Mouse (Mus musculus) lung, embryonic 15.5 days (tissue): ENCODE measurements around the gene Oas1a. TPM values are rescaled to one million over a fixed set of nuclear protein-coding genes. Genes with fewer than 3 reads are reported as not detected.

Experiments
- ATAC-seq: fragments of 200-750 bp; cut with Nextera tagmentation; 2 replicates; pipeline ENCODE4 v1.8.0; 2017; ENCODE audit warnings: moderate number of reproducible peaks, borderline replicate concordance; ENCODE audit not compliant: low FRiP score, low TSS enrichment; ENCODE audit errors: extremely low read depth
- H3K27ac ChIP-seq: fragments of 300-500 bp; sonication (generic); 2 replicates; pipeline ENCODE4 v1.5.1; 2015; ENCODE audit warnings: moderate library complexity, mild to moderate bottlenecking, inconsistent platforms
- H3K27me3 ChIP-seq: fragments of 300-500 bp; sonication (generic); 2 replicates; pipeline ENCODE4 v1.6.1; 2015; ENCODE audit warnings: inconsistent platforms
- H3K36me3 ChIP-seq: fragments of 300-500 bp; sonication (generic); 2 replicates; pipeline ENCODE4 v1.6.1; 2015; ENCODE audit warnings: inconsistent platforms
- H3K4me1 ChIP-seq: fragments of 300-500 bp; sonication (generic); 2 replicates; pipeline ENCODE4 v1.6.1; 2015; ENCODE audit warnings: inconsistent platforms
- H3K4me2 ChIP-seq: fragments of 300-500 bp; sonication (generic); 2 replicates; pipeline ENCODE4 v1.6.1; 2015; ENCODE audit warnings: inconsistent platforms, mild to moderate bottlenecking, moderate library complexity
- H3K4me3 ChIP-seq: fragments of 300-500 bp; sonication (generic); 2 replicates; pipeline ENCODE4 v1.5.1; 2015; ENCODE audit warnings: mild to moderate bottlenecking, inconsistent platforms
- H3K9ac ChIP-seq: fragments of 300-500 bp; sonication (generic); 2 replicates; pipeline ENCODE4 v1.6.1; 2015; ENCODE audit warnings: inconsistent platforms
- H3K9me3 ChIP-seq: fragments of 300-500 bp; sonication (generic); 2 replicates; pipeline ENCODE4 v1.6.1; 2016; ENCODE audit warnings: inconsistent platforms
- WGBS: fragments of 180-500 bp; shearing (Covaris S2); methylation state at CpG from one replicate; pipeline ENCODE4 v1.1.7; 2015; 5-methylcytosine and 5-hydroxymethylcytosine counted together
- microRNA-seq: library from miRNA; unstranded; fragments of <30 nt; microRNA quantifications from one replicate; pipeline ENCODE4, GENCODE M21; 2016
- polyA plus RNA-seq: library from polyadenylated mRNA; unstranded; fragments of >200 nt; fragmentation: Nextera tagmentation; extraction: Ambion mirVana; gene quantifications from 2 replicates; pipeline ENCODE4 v1.2.1, GENCODE M21; 2015

Gene Oas1a
- polyA plus RNA-seq, 1 experiment from 2014 or later: 1.9 TPM

- H3K4me3 ChIP-seq: no peak overlapping the region
- WGBS: 60% methylated on average over 3 of the region's 3 CpGs
- H3K27me3 ChIP-seq: no peaks in the 10 kb centered on the region
- H3K27ac ChIP-seq: no peak overlapping the region
- ATAC-seq: no peak
- no peak overlapping the region for H3K4me2 ChIP-seq
- no peak overlapping the region for H3K9ac ChIP-seq
- H3K9me3 ChIP-seq: no peaks in the 10 kb centered on the region
- no peaks in the 10 kb centered on the region for H3K36me3 ChIP-seq
- no peaks in the 10 kb centered on the region for H3K4me1 ChIP-seq
Observed at GRCm38 (mm10) chr5:120865336-120865860, 41.9 kb downstream of the Oas1a start.

DNA sequence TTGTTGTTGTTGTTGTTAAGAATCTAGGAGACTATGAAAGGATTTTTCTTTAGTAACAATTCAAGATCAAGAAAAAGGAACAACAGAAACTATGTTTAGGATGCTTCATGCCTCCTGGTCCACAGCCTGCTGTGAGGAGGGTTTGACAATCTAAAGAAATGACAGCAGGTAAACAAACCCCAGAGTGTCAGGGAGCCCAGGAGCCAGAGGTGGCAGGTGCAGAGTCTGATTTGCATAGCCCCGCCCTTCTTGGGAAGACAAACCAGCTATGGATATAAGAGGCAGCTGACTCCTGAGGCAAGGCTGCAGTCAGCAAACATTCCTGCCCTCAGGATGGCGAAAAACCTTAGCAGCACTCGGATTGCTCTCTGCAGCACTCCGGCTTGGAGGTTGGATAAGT, 46.2 kb downstream of the Oas1a start, which contains the start of gene Oas1h:
TSS of gene Oas1h (plus strand) at position 301 of the 400 bp plus-strand sequence.
- no peak within 1 kb of the TSS for H3K4me2 ChIP-seq
- no peak within 1 kb of the TSS for H3K4me3 ChIP-seq
- no peaks in the 10 kb centered on the region for H3K36me3 ChIP-seq
- H3K27me3 ChIP-seq: no peaks in the 10 kb centered on the region
- 48% methylated on average over 4 of the region's 4 CpGs for WGBS
- H3K27ac ChIP-seq: no peak within 1 kb of the TSS
- H3K9ac ChIP-seq: no peak within 1 kb of the TSS
- H3K4me1 ChIP-seq: no peaks in the 10 kb centered on the region
- no peaks in the 10 kb centered on the region for H3K9me3 ChIP-seq
- ATAC-seq: no peak

GRCm38 (mm10) chr5:120859241-120859640, 48.1 kb downstream of the Oas1a start:
- Histone ChIP-seq H3K27me3 (no peaks in the 10 kb centered on the region), H3K4me3 (no peak overlapping the region), H3K27ac (no peak overlapping the region), H3K4me1 (no peaks in the 10 kb centered on the region), H3K4me2 (no peak overlapping the region), H3K36me3 (no peaks in the 10 kb centered on the region), H3K9ac (no peak overlapping the region), H3K9me3 (peaks cover 2% of the 10 kb centered on the region; the same call in 1 of the 2 replicates)
- ATAC-seq: no peak
- 71% methylated on average over 2 of the region's 2 CpGs for WGBS

GRCm38 (mm10) chr5:120849601-120850136, 57.7 kb downstream of the Oas1a start:
- Histone ChIP-seq H3K27me3 (no peaks in the 10 kb centered on the region), H3K36me3 (no peaks in the 10 kb centered on the region), H3K4me1 (no peaks in the 10 kb centered on the region), H3K4me2 (no peak overlapping the region), H3K9me3 (peaks cover 6% of the 10 kb centered on the region; the same call in 1 of the 2 replicates), H3K4me3 (no peak overlapping the region), H3K27ac (no peak overlapping the region), H3K9ac (no peak overlapping the region)
- 61% methylated on average over 3 of the region's 3 CpGs for WGBS
- ATAC-seq: no peak

- Histone ChIP-seq H3K9me3 (no peaks in the 10 kb centered on the region), H3K4me3 (no peak within 1 kb of the TSS), H3K9ac (no peak within 1 kb of the TSS), H3K27ac (no peak within 1 kb of the TSS), H3K36me3 (no peaks in the 10 kb centered on the region), H3K4me1 (no peaks in the 10 kb centered on the region), H3K27me3 (no peaks in the 10 kb centered on the region), H3K4me2 (no peak within 1 kb of the TSS)
- no peak for ATAC-seq
- 54% methylated on average over 4 of the region's 4 CpGs for WGBS
Observed at GRCm38 (mm10) chr5:120847067-120847466, 60.3 kb downstream of the Oas1a start, which contains the start of gene Oas1f. Gene Oas1f, plus strand, starts transcription at chr5:120847367.

Small RNAs within 50 kb of the gene (microRNA-seq; reads per million reads assigned to microRNA genes)
- not detected for gene Gm22907

Other genes starting within 250 kb of the Oas1a start
- 2.5 and 3.8 TPM in 2 replicates for gene Dtx1, start 195.6 kb downstream of the Oas1a start, polyA plus RNA-seq
- gene Oas2, start 157.7 kb downstream of the Oas1a start, polyA plus RNA-seq: 0.30 and 0.34 TPM in 2 replicates
- 0.09 and 0.12 TPM in 2 replicates for gene Oas3, start 129.9 kb downstream of the Oas1a start, polyA plus RNA-seq
- not detected in 2 replicates for gene Oas1e, start 112.0 kb downstream of the Oas1a start, polyA plus RNA-seq
- 0.33 and 0.49 TPM in 2 replicates for gene Oas1c, start 95.0 kb downstream of the Oas1a start, polyA plus RNA-seq
- gene Oas1f, start 60.2 kb downstream of the Oas1a start, polyA plus RNA-seq: not detected in 2 replicates
- not detected in 2 replicates for gene Oas1h, start 46.1 kb downstream of the Oas1a start, polyA plus RNA-seq
- 0.66 and 1.0 TPM in 2 replicates for gene Oas1g, start 19.9 kb downstream of the Oas1a start, polyA plus RNA-seq
- gene Oas1d, start 7.0 kb upstream of the Oas1a start, polyA plus RNA-seq: not detected in 2 replicates
- 0.07 TPM in 1 of 2 replicates, not detected in the other for gene Rph3a, start 102.6 kb upstream of the Oas1a start, polyA plus RNA-seq